Mouse (Mus musculus) CD4-positive helper T cell, adult 2 months (primary cell): ENCODE data around the gene Pigc.

ENCODE experiments used
- DNase-seq: peaks from one replicate; pipeline ENCODE4 v3.0.0-alpha.2; 2012; ENCODE audit warnings: low read depth, missing footprints, low spot score

Gene Pigc

DNA sequence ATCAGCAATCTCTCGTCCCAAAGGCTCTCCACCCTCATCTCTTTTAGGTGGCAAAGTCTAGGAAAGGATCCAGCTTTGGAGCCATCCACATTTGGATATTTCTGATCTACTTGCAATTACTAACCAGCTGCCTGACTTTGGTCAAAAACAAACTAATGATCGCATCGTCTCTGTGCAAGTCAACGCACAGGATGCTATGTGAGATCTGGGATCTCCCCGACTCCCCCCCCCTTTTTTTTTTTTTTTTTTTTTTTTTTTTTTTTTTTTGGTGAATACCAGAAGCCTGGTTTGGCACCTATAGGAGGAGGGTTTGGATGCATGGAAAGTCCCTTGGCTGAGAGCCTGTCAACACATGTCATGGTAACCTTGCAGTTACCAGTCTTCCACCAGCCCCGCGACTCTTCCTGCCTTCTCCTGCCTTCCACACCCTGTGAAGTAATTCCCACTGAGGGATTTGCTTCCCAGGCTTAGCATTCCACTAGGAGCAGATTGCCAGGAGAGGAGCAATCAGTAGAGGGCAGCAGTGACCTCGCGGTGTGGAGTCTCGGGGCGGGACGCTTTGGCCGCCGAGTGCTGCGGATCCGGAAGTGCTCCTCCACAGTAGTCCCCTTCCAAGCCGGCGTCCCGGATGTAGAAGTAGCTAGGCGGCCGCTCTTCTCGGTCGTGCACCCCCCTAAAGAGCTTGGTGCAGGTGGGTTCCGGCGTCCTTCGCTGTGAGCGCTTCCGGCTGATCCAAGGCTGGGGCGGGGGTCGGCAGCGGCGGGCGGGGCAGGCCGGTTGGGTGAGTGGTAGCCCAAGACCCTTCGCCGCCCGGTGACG is at the start of gene Pigc:
TSS of gene Pigc (plus strand) at position 598 of the 819 bp plus-strand sequence.
- DNase-seq = peak; percentile 86

DNA sequence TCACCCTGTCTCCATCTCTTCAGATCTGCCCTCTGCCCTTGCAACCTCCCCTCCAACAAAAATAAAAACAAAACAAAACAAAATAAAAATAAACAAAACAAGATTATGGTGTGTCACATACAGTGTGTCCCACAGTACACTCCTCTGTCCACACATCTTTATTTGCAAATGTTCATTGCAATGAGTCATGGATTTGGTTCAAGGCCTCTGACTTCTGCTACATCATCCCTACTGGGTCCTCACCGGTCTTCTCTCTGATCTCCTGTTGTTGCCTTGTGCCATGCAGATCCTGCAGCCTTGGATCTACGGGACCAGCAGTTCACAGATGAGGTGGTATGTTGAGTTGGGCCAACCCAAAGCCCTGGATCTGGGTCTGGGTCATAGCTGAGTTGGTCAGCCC is 49.4 kb upstream of the Pigc start:
- no peak for DNase-seq

DNA sequence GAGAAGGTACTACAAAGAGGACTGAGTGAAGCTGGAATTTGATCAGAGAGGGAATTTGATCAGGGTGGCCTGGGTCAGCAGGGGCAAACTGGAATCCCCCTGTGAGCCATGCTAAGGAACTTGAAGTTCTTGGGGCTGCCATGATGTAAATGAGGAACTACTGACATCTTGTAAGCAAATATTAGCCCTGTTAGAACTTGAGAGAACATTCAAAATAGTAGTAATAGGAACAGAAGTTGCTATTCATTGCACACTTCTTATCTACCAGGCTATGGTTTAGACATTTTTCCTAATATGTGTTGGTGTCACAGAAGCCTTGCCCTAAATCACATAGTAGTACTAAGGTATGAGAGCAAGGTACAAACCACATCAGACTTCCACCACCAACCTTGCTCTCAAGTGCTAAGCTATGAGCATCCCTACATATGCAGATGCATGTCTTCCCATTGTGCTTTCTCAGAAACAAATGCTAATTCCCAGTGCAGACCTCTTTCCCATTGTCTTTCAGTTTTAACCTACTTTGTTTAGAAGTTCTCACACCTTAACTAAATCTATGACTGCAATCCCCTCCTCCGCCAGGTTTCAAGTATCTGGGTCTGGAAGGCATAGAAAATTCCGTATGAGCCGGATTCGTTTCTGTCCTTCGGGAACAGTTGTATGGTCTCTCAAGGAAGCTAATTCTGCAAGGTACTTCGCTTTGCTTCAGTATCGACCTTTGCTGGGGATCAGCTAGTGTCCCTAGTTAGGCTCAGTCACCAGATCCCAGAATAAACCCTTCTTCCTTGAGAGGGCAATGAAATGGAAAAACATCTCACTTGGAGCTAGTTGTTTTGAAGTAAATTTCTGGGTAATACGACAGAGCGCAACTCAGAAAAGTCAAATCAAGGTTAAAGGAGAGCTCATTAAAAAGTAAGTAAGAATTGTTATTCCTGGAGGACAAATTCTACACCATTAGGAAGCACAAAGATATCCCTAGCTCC is 48.2 kb upstream of the Pigc start:
- no peak for DNase-seq

DNA sequence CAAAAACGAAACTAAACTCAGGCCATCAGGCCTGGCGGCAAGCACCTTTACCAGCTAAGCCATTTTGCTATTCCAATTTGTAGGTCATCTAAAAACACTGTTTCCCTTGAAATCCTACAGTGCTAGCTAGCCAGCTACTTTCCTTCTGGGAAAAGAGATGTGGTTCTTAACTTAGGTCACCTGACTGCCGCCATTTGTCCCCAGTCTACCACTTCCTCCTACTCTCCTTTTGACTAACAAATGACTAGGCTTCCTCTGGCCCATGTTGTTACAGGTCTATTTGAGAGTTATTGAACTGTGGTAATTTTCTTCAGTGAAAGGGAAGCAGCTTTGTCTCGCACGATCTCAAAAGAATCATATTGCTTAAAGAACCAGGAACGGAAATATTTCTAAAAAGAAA is 47.1 kb upstream of the Pigc start:
- peak; percentile 25 for DNase-seq

DNA sequence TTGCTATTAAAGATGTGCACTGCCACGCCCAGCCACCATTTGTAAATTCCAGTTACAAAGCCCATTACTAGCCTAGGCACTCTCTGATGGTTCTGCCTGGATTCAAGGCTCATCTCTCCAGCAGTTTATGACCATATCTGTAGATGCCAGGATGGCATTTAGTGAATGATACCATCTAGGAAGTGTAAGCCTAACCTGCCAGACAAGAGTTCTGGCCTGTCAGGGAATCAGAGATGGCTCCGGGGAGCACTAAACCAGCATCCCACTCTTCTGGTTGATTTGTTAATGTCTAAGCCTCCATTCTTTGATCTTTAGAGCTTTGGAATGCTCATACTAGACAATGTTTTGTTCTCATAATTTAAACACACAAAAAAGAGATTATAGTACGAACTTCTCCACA is 44.7 kb upstream of the Pigc start:
- DNase-seq = no peak

DNA sequence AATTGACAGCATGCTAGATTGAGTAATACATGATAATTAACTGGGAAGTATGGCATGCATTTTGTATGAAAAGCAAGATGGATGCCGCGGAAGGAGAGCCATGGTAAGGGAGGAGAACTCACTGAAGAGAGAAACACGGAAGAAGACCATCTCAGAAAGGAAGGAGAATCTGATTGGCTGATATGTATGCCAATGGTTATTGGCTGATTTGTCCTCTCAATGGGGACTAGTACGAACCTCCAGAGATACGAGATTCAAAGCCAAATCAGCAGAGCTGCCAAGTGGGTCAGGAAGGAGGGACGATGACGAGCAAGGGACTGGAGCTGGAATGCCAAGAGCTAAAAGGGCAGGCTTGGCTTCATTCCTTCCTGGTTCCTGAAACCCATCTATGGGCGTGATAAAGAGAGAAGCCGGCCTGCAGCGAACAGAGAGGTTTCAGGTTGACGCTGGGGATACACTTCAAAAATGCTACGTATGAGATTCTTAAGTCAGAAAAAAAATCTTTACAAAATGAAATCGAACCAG is 43.6 kb upstream of the Pigc start:
- no peak for DNase-seq

DNA sequence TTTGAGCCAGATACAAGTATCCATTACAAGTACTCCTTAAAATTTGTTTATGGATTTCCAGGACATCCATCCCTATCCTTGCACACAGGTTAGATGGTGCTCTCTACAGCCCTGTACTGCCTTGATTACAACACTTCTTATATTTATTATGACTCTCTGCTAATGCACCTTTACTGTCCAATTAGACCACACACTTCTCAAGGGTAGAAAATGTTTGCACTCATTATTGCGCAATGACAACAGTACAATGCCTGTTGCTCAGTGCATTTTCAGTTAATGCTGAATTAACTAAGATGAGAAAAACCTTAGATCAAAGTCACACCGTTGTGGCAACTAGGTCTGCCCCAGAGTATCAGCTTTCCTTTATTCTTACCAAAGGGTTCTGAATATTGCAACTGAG is 41.0 kb upstream of the Pigc start:
- no peak for DNase-seq

DNA sequence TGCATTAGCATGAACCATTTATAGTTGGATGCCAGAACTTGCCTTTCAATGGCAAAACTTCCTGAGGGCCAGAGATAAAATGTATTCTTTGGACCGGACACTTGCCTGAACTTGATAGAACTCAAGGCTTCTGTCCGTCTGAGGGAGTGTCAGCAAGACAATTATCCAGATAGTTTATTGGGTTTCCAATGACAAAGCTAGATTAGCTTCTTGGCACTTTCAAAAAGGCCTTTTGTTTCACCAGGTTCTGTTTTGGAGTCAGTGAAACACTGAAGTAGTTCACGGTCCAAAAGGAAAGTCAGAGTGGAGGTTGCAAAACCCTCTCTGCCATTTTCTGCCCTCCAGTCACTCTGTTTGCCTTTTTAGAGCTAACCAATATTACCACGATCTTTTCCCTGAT is 37.7 kb upstream of the Pigc start:
- DNase-seq = no peak

DNA sequence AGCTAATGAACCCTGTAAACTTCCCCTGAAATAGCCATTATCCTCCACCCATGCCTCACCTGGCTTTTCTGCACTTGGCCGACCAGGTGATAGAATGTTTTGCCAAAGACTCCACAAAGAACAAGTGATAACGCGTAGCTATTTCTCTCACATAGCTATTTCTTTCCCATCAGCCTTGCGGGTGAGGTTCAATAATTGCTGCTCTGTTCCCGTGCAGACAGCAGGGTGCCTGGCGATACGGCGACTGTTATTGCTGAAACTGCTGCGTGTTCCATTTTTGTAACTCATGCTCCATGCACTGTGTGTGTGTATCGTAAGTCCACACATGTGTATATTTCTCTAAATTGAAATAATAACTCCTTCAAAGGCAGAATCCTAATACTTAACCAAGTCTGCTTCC is 37.2 kb upstream of the Pigc start:
- DNase-seq = no peak

DNA sequence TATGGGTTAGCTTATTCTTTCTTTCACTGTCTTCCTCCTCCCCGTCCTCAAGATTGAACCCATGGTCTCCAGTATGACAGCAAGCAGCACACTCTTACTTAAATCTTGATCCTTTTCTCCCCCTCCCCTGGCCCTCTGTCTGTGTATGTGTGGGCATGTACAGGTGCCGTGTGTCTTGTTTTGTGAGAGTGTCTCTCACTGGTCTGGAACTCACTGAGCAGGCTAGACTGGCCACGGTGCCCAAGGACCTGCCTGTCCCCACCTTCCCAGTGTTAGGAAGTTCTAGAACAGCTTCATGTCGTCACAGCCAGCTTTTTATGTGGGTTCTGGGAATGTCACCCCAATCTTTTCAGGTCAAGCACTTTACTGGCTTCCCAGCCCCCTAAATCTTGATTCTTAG is 36.7 kb upstream of the Pigc start:
- no peak for DNase-seq

DNA sequence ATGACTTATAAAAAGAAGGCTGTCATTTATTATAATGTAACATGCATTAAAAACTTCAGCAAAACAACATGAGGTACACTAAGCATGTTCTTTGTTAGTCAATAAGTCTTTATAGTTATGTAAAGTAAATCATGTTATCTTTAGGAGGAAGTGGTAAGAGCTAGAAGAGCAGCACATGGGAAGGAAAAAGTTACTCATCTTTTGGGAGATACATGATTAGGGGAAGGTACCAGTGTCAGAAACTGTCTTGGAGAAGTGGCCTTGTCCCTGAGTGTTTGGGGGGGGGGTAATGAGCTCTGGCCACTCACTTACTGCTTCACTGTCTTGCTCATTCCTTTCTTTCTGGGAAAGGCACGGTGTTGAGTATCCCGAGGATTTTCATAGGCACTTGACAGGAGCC is 26.9 kb upstream of the Pigc start:
- no peak for DNase-seq

DNA sequence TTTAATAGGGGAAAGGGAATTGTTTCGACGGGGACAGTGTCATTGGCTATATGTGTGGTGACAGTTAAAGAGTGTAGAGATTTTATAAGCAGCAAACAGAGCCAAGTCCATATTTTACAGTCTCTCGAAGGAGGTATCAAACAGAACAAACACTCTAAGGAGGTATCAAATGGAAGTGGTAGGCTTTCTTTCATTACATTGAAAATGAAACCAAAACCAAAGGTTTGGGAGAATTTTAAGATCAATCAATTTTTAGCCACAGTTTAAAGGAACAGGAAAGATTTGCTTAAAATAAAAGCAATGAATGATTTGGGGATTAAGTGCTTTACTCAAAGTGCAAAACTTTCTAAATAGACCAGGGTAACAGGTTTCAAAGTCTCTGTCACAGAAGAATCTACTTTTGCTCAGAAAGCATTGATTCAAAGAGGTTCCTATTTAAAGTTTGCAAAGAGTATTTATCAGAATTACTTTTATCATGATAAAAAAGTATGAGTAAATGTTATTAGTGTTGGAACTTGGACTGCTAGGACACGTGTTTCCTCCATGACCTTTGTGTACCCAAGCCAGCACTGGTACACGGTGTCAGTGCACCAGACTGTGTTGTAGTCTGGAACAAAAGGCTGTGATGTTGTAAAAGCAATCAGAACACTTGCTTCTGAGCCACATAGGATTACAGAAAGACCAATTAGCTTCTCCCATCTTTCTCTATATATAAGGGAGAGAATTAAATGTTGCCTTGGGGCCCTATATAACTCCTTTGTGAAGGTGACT is 17.8 kb upstream of the Pigc start:
- peak; percentile 45 for DNase-seq

DNA sequence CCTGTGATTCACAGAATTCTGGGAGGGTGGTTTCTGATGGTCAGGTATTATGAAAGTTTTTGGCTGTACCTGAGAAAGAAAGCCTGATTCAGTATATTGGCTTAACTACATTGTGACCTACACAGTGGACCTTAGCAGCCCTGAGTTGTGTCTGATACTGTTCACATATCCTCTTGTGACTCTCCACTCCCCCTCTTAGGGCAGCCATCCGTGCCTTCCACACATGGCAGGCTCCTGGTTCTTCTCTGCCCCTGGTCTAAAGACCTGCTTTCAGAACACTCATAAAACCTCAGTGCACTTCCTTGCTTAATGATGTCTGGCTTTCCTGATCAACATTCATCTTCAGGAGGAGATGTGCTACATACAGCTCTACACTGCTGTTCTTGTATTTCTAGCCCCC is 16.4 kb upstream of the Pigc start:
- DNase-seq = no peak

DNA sequence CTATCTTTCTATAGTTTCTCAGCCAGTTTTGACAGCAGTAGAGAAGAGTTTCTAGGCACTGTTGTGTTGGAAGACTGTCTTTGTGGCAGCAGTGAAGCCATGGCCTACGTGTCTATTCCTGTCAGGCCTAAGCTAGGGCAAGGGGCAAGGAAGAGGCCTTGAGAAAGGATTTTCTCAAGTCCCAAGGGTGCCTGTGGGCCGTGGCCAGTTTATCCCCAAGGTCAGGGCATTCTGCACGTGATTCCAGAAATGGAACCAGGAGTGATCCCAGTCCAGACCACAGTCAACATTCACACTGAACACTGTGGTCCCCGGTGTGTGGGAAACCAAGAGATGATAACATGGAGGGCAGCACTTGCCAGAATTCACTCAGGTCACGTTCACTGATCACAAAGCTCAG is 13.1 kb upstream of the Pigc start:
- DNase-seq = no peak

DNA sequence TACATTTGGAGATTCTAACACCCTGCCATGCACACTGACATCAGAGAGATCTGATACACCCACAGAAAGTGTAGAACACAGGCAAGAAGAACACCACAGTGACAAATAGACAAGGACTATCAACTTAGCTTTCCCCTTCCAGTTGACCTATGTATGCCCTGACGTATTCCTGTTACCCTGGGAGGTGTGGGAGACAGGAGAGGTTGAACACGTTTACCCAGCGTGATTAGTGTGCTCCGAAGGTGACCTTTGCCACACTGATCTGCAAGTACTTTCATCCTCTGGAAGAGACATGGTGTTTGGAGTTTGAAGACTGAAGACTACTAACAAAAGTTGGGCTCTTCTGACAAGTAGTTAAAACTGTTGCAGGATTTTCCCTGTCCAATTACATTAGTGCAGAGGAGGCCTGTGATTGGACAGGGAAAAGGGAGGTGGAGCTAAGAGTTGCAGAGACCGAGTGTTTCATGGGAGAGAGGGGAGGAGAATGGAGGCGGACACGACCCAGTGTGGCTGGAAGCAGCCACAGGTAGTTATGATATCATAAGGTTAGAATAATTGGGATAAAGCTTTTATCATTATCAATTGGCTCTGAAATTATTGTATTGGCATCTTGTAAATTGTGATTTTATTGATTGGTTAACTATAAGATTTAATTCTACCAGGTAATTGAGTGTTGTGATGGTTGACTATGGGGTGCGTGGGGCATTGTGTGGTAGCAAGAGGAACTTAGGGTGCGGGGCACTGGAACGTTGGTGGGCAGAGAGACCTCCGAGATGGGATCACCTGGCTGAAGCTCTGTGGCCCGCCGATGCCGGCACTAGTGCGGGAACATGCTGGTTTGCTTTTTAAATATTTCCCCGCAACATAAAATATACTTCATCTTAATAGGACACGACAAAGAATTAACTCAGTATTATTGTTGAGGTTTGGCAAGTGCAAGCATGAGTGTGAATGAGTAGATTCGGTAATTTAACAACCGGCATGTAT is 10.7 kb upstream of the Pigc start:
- DNase-seq = no peak

DNA sequence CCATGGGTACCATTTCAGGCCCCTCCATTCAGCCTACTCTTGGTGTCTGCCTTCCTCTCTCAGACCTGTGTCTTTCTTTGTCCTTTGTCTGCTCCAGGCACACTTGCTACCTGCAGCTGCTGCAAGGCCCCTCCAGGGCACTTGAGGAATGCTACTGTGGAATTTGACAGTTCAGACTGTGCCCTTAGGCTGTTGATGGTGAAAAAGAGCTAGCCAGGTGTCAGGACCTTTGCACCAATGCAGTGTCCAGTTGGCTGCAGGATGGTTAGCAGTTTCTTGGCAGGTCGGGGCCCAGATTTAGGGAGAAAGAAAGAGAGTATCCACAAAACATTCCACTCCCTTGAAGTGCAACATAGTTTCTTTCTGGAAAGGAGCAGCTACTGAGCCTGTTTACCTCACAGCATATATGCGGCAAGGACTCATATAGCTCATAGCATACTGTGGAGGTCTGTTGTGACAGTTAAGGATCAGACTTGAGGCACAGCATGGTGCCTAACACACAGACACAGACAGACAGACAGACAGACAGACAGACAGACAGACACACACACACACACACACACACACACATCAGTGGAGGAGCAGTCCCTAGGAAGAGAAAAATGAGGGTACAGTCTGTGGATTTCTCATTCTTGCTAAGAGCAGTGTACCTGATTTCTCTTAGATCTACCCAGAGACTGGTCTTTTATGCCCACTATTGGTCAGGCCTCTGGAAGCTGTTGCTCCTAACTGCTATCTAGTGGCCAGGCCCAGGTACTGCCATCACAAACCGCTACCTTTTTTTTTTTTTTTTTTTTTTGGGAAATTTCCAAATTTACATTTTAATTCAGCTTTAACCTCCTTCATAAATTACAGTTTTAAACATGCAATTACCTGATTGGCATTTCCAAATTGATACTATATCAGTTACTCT is 6.3 kb upstream of the Pigc start:
- DNase-seq = peak; percentile 42

DNA sequence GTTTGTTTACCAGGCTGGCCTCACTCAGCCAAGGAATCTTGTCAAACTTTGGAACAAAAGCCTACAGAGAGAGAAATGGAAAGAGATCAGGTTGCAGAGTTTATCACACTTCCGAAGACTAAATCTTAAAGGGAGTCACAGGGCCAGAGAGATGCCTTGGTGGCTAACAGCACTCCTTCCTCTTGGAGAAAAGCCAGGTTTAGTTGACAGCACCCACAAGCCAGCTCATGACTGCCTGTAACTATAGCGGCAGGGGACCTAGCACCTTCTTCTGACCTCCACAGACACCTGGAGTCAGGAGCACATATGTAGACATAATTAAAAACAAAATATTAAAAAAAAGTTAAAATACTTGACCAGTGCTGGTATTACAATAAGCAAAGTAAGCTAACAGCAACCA is 1.1 kb upstream of the Pigc start:
- no peak for DNase-seq

DNA sequence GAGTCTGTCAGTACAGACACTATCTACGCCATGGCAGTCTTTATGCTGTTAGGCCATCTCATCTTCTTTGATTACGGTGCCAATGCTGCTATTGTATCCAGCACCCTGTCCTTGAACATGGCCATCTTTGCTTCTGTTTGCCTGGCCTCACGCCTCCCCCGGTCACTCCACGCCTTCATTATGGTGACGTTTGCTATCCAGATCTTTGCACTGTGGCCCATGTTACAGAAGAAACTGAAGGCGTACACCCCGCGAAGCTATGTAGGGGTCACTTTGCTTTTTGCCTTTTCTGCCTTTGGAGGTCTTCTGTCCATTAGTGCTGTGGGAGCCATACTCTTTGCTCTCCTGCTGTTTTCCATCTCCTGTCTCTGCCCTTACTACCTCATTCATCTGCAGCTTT is 1.9 kb downstream of the Pigc start:
- no peak for DNase-seq

DNA sequence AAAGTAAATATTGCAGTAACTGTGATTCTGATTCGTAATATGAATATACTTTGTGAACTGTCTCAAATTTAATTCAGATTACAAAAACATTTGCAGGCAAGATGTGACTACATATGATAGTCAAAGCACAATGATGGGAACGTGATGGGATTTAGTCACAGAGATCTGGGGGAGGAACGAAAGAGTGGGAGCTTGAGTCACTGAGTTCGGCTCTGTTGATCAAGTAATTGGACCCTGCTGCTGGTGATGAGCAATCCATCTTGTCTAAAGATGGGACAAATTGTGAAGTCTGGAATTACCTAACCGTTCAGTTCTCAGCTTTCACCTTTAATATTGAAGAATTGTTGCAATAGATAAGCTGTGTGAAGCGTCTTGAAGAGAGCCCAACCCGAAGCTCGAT is 3.2 kb downstream of the Pigc start:
- DNase-seq = no peak
